Mouse (Mus musculus) heart, embryonic 16.5 days (tissue): ENCODE data around the gene Foxc2. TPM values are rescaled to one million over a fixed set of nuclear protein-coding genes. Genes with fewer than 3 reads are reported as not detected.

Source experiments
- ATAC-seq: fragments of 200-750 bp; cut with Nextera tagmentation; replicated peaks from 2 replicates; pipeline ENCODE4 v1.8.0; 2017; ENCODE audit warnings: moderate number of reproducible peaks; ENCODE audit not compliant: insufficient read depth, low FRiP score; ENCODE audit errors: extremely low read depth
- H3K27ac ChIP-seq: fragments of 300-500 bp; sonication (generic); 2 replicates; pipeline ENCODE4 v1.5.1; 2014; ENCODE audit warnings: mild to moderate bottlenecking, low read length, control low read depth, moderate library complexity
- H3K27me3 ChIP-seq: fragments of 300-500 bp; sonication (generic); 2 replicates; pipeline ENCODE4 v1.6.1; 2014; ENCODE audit warnings: low read length, mixed read lengths; ENCODE audit not compliant: control insufficient read depth, insufficient read depth
- H3K36me3 ChIP-seq: fragments of 300-500 bp; sonication (generic); 2 replicates; pipeline ENCODE4 v1.6.1; 2014; ENCODE audit not compliant: control insufficient read depth, insufficient read depth
- H3K4me1 ChIP-seq: fragments of 300-500 bp; sonication (generic); 2 replicates; pipeline ENCODE4 v1.6.1; 2014; ENCODE audit warnings: low read length, mixed read lengths; ENCODE audit not compliant: control insufficient read depth, insufficient read depth
- H3K4me2 ChIP-seq: fragments of 300-500 bp; sonication (generic); 2 replicates; pipeline ENCODE4 v1.6.1; 2014; ENCODE audit warnings: low read depth, mild to moderate bottlenecking, control low read depth, low read length
- H3K4me3 ChIP-seq: fragments of 300-500 bp; sonication (generic); 2 replicates; pipeline ENCODE4 v1.5.1; 2014; ENCODE audit warnings: mild to moderate bottlenecking, control low read depth, low read length
- H3K9ac ChIP-seq: fragments of 300-500 bp; sonication (generic); 2 replicates; pipeline ENCODE4 v1.6.1; 2014; ENCODE audit warnings: low read length, control low read depth
- H3K9me3 ChIP-seq: fragments of 300-500 bp; sonication (generic); replicated peaks from 2 replicates; pipeline ENCODE4 v1.6.1; 2016; ENCODE audit warnings: low read length; ENCODE audit not compliant: control insufficient read depth
- WGBS: fragments of 180-500 bp; shearing (Covaris S2); extraction: QIAGEN DNeasy Blood & Tissue Kit; methylation state at CpG from one replicate; pipeline ENCODE4 v1.1.7; 2014; 5-methylcytosine and 5-hydroxymethylcytosine counted together
- polyA plus RNA-seq: library from polyadenylated mRNA; unstranded; fragments of >200 nt; fragmentation: Nextera tagmentation; extraction: Ambion mirVana; gene quantifications from 2 replicates; pipeline ENCODE4 v1.2.1, GENCODE M21; 2015

Foxc2 gene
- 3.5 and 4.4 TPM in 2 replicates for polyA plus RNA-seq

DNA sequence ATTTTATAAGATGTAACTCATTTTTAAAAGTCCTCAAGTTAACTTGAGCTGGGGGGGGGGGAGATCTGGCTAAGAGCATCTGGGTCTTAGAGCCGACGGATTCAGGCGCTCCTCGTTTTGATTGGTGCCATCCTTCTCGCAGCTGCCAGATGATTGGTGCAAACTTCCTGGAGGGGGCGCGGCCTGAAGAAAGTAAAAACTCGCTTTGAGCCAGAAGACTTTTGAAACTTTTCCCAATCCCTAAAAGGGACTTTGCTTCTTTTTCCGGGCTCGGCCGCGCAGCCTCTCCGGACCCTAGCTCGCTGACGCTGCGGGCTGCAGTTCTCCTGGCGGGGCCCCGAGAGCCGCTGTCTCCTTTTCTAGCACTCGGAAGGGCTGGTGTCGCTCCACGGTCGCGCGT is at the start of gene Foxc2:
TSS of gene Foxc2 (plus strand) at position 224 of the 400 bp plus-strand sequence.
- peak within 1 kb of the TSS; percentile 82 for H3K4me2 ChIP-seq
- peak within 1 kb of the TSS; percentile 66 for H3K4me3 ChIP-seq
- peaks cover 5% of the 10 kb centered on the region for H3K9me3 ChIP-seq
- ATAC-seq = peak; percentile 53
- peaks cover 71% of the 10 kb centered on the region for H3K27me3 ChIP-seq
- peak within 1 kb of the TSS; percentile 78 for H3K9ac ChIP-seq
- peak within 1 kb of the TSS; percentile 88 for H3K27ac ChIP-seq
- H3K4me1 ChIP-seq = peaks cover 2% of the 10 kb centered on the region; the same call in 1 of the 2 replicates
- WGBS = under 1% methylated on average over 25 of the region's 25 CpGs
- H3K36me3 ChIP-seq = no peaks in the 10 kb centered on the region

DNA sequence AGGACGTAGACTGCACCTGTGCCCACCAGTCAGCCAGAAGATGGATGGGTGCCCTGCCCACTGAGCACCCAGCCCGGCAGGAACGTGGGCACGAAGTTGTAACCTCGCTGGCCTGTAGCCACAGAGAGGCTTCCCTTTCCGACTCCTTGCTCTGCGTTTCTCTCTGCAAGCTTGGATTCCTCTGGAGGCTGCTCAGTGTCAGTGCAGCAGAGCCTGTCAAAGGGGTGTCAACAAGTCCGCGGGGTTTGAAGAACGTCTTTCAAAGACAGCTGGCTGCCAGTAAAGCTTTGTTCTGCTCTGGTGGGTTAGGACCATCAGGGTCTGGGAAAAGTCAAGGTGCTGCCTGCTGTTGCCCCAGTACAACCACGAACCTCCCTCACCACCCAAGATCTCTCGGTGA is 44.5 kb upstream of the Foxc2 start:
- no peak overlapping the region for H3K9ac ChIP-seq
- no peak overlapping the region for H3K4me3 ChIP-seq

DNA sequence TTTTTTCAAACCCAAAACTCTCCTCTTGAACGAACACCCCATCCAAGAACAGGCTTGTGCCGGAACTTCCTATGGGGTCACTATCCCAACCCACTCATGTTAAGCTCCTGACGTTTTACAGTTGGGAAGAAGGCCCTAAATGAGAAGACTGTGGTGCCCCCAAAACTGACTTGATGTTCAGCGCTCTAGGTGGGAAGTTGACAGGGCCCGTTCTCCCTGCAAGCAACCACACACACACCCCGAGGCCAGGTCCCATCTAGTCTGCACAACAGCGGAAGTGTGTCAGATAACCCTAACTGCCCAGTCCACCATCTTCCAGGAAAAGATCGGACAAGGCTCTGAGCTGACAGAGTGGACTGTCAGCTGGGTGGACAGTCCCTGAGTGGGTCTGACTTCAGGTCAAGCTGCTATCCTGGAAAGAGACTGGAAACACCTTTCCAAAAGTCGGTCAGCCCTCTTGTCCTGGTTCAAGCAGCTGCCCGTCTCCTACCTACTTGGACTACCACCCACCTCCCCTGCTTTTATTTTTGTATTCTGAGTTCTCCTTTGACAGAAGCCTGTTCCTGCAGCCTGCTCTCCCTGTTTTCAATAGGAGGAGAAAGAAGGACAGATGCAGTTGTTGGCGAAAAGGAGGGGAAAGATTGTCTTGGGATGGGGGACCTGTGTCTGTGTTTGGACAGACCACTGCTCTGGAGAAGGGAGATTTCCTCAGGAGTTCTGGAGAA is 43.4 kb upstream of the Foxc2 start:
- Histone ChIP-seq H3K27me3 (peaks cover 93% of the 10 kb centered on the region), H3K4me1 (peaks cover 5% of the 10 kb centered on the region; the same call in 1 of the 2 replicates), H3K36me3 (no peaks in the 10 kb centered on the region), H3K9ac (no peak overlapping the region), H3K4me2 (no peak overlapping the region), H3K4me3 (no peak overlapping the region), H3K27ac (no peak overlapping the region), H3K9me3 (no peaks in the 10 kb centered on the region)
- no peak for ATAC-seq
- 19% methylated on average over 11 of the region's 11 CpGs for WGBS

More for the DNA sequence above, 44.5 kb upstream of the Foxc2 start:
- no peak overlapping the region for H3K4me2 ChIP-seq
- H3K4me1 ChIP-seq = peaks cover 5% of the 10 kb centered on the region; the same call in 1 of the 2 replicates
- WGBS = 4% methylated on average over 12 of the region's 12 CpGs
- H3K27me3 ChIP-seq = peaks cover 89% of the 10 kb centered on the region
- no peaks in the 10 kb centered on the region for H3K9me3 ChIP-seq
- H3K27ac ChIP-seq = no peak overlapping the region
- no peaks in the 10 kb centered on the region for H3K36me3 ChIP-seq
- no peak for ATAC-seq

DNA sequence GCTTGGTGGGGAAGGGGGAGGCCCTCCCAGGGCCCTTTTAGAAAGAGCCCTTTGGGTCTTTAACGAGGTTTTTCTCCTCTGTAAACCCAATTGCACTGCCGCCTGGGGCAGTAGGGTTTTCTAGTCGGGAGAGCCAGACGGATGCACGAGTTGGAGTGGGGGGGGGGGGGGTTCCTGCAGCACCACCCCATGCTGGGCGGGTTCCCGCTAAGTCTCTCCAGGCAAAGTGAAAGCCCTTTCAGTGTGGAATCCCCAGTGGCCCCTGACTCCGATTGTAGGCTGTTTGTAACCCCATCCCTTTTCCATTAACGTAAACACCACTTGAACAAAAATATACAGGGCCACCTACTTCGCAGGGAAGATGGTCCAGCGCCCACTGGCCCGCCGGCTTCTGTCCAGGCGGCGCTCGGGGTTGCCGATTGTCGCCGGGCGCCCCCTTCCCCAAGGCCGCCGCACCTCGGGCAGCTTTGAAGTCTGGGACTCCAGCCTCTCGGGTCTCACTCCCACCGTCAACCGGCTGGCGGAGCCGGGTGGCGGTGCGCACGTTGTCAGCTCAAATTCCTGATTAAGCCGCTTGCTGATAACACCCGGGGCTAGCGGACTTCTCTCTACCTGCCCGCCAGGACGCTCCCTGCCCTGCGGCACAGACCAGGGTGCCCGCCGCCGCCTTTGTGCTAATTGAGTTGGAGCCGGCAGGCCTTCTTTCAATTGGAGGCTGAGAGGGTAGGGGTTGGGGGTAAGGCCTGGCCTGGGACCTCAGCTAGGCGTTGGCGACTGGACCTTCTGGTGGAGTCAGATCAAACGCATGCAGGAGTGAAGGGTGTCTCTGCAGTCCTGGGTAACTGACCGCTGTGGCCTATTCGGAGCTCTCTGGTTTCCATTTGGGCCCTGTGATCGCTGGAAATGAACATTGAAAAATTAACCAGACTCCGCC is 42.5 kb upstream of the Foxc2 start:
- WGBS = 3% methylated on average over 48 of the region's 48 CpGs
- Histone ChIP-seq H3K4me2 (peak overlapping the region; percentile 54), H3K27ac (no peak overlapping the region), H3K9ac (no peak overlapping the region), H3K27me3 (peaks cover 95% of the 10 kb centered on the region), H3K4me3 (peak overlapping the region; percentile 33), H3K4me1 (peaks cover 5% of the 10 kb centered on the region; the same call in 1 of the 2 replicates), H3K9me3 (no peaks in the 10 kb centered on the region), H3K36me3 (no peaks in the 10 kb centered on the region)
- ATAC-seq = no peak

DNA sequence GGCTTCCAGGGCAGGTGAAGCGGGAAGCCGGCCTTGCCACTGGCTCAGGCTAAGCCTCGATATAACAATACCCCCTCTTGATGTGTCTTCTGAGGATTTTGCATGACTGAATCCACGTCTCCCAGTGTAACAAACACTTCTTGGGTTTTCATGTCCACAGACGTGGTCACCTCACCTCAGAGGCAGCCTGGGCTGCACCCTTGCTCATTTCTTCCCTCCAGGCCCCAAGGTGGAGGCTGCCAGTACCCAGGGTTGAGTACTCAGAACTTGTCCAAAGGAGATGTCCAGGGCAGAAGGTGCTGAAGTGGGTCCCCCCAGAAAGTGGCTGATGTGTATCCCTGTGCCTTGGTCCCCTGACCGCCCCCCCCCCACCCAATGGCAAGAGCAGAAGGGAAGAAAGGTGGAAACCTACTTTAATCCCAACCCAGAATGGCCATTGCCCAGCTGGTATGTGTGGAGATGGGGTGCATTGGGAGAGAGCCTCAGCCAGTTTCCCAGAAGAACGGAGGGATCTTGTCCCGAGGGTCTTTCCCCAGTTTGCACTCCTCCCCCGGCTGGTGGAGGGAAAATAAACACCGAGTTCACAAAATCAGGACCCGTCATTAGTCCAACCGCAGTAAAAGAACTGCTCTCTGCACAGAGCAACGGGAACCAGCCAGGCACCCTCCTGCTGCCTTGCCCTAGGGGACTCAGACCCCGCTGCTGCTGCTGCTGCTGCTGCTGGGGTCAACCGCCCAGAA is 41.7 kb upstream of the Foxc2 start:
- peaks cover 95% of the 10 kb centered on the region for H3K27me3 ChIP-seq
- H3K4me2 ChIP-seq = no peak overlapping the region
- H3K27ac ChIP-seq = no peak overlapping the region
- H3K9me3 ChIP-seq = no peaks in the 10 kb centered on the region
- H3K36me3 ChIP-seq = no peaks in the 10 kb centered on the region
- ATAC-seq = no peak
- H3K9ac ChIP-seq = no peak overlapping the region
- WGBS = 8% methylated on average over 15 of the region's 15 CpGs
- H3K4me1 ChIP-seq = peaks cover 5% of the 10 kb centered on the region; the same call in 1 of the 2 replicates
- H3K4me3 ChIP-seq = no peak overlapping the region

DNA sequence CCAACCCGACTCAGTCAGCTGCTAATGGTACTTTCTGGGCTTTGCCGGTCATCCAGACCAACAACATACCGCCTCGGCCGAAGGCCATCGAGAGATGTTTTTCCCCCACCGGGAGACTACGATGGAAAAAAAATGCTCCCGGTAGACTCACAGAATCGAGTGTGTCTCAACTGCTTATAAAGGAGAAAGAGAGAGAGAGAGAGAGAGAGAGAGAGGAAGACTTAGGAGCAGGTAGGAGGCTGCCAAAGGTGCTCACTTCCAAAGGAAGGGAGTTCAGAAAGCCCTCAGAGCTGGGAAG is 41.2 kb upstream of the Foxc2 start:
- peaks cover 5% of the 10 kb centered on the region; the same call in 1 of the 2 replicates for H3K4me1 ChIP-seq
- H3K9me3 ChIP-seq = no peaks in the 10 kb centered on the region
- H3K4me2 ChIP-seq = no peak overlapping the region
- H3K4me3 ChIP-seq = no peak overlapping the region
- H3K27ac ChIP-seq = no peak overlapping the region
- H3K36me3 ChIP-seq = no peaks in the 10 kb centered on the region
- WGBS = 3% methylated on average over 10 of the region's 10 CpGs
- no peak overlapping the region for H3K9ac ChIP-seq
- H3K27me3 ChIP-seq = peaks cover 95% of the 10 kb centered on the region
- ATAC-seq = no peak

DNA sequence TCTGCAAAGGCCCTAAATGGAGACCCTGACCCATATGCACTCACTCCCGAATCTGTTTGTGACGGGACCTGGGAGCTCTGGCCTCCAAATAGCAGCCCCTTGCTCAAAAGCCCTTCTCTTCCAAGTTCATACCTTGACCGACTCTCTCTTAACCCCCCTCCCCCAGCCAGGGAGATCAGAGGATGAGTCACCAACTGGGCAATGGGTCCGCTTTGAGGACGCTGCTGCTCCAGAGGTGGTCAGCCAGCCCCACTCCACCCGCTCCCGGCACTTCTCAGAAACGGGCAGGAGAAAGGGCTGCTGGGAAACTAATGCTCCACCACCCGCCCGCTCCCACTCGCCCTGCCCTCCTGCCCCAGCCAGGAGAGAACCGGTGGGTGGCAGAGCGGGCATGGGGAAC is 40.0 kb upstream of the Foxc2 start:
- Histone ChIP-seq H3K27ac (no peak overlapping the region), H3K4me1 (peaks cover 5% of the 10 kb centered on the region; the same call in 1 of the 2 replicates), H3K9ac (no peak overlapping the region), H3K27me3 (peaks cover 95% of the 10 kb centered on the region), H3K4me3 (no peak overlapping the region), H3K4me2 (no peak overlapping the region), H3K36me3 (no peaks in the 10 kb centered on the region), H3K9me3 (no peaks in the 10 kb centered on the region)
- WGBS = 6% methylated on average over 13 of the region's 13 CpGs
- ATAC-seq = no peak

DNA sequence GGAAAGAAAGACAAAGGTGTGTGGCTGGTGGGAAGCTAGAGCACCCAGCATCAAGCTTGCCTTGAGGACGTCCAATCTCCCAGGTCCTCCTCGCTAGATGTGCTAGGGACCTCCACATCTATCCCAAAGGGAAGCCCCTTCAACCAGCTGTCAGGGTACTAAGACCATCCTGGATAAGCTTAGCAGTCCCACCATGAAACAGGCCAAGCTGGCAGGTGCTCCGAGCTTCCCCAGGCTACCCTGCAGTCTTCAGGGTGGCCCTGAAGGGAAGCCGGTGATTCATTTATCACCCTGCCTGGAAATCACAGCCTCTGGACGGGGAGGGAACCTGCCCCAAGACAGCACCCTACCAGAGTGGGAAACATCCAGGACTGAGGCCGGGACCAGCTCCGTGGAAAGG is 39.4 kb upstream of the Foxc2 start:
- Histone ChIP-seq H3K9ac (no peak overlapping the region), H3K36me3 (no peaks in the 10 kb centered on the region), H3K4me3 (no peak overlapping the region), H3K27ac (no peak overlapping the region), H3K9me3 (no peaks in the 10 kb centered on the region), H3K4me1 (peaks cover 5% of the 10 kb centered on the region; the same call in 1 of the 2 replicates), H3K4me2 (no peak overlapping the region), H3K27me3 (peaks cover 95% of the 10 kb centered on the region)
- WGBS = 13% methylated on average over 7 of the region's 7 CpGs
- ATAC-seq = no peak
